Mouse (Mus musculus): ENCODE measurements around the gene Pum3.

DNA sequence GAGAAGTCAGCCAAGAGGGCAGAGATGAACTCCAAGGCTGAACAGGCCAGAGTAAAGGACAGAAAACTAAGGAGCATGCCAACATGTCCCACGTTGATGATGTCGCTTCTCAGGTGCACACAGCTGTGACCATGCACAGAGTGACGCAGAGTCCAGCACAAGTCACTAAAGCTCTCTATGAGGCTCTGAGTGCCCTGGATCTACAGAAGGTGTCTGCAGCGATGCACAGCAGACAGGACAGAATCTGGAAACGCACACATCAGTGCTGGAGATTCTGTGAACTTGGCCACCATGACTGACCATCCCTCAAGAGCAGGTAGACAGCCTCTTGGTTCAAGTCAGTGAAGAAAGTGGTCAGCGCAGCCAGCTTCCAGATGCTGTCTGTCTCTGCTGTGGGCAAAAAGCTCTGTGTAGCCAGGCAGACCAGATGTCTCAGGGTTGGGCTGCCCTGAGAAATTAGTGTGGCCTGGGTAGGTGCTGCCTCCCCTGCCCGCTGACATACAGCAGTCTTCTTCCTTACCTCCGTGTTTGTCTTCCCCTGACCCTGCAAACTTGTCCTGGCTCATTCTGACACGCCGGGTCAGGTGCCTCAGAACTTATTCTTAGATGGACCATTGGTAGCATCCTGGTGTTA, 63.4 kb downstream of the Pum3 start:
- TF ChIP-seq TBP (conservative IDR thresholded peaks at IDR 0.05; ENCODE audit: low read depth, low read length) (no peak), ZC3H11A (IDR thresholded peaks at IDR 0.05; ENCODE audit: low read depth, low read length) (no peak), GABPA (IDR thresholded peaks at IDR 0.05; ENCODE audit: insufficient replicate concordance, low read depth, low read length) (no peak), ZMIZ1 (IDR thresholded peaks at IDR 0.05; ENCODE audit: low read depth, low read length) (no peak), RCOR1 (conservative IDR thresholded peaks at IDR 0.05; ENCODE audit: low read depth, low read length) (no peak), JUND (conservative IDR thresholded peaks at IDR 0.05; ENCODE audit: low read depth, low read length) (no peak), UBTF (IDR thresholded peaks at IDR 0.05; ENCODE audit: low read depth, low read length) (no peak)

Data from CH12.LX (cell line).